Mouse (Mus musculus) forebrain, embryonic 12.5 days (tissue): ENCODE measurements around the gene Gpc5. TPM values are rescaled to one million over a fixed set of nuclear protein-coding genes. Genes with fewer than 3 reads are reported as not detected.

Source experiments
- ATAC-seq: fragments of 200-750 bp; cut with Nextera tagmentation; 2 replicates; pipeline ENCODE4 v1.8.0; 2017; ENCODE audit warnings: moderate TSS enrichment; ENCODE audit not compliant: low FRiP score
- H3K27ac ChIP-seq: fragments of 300-500 bp; sonication (generic); 2 replicates; pipeline ENCODE4 v1.5.1; 2016; ENCODE audit warnings: mild to moderate bottlenecking
- H3K27me3 ChIP-seq: fragments of 300-500 bp; sonication (generic); 2 replicates; pipeline ENCODE4 v1.6.1; 2016; ENCODE audit warnings: mild to moderate bottlenecking
- H3K36me3 ChIP-seq: fragments of 300-500 bp; sonication (generic); replicated peaks from 2 replicates; pipeline ENCODE4 v1.6.1; 2016; ENCODE audit warnings: mild to moderate bottlenecking
- H3K4me1 ChIP-seq: fragments of 300-500 bp; sonication (generic); 2 replicates; pipeline ENCODE4 v1.6.1; 2016
- H3K4me2 ChIP-seq: fragments of 300-500 bp; sonication (generic); 2 replicates; pipeline ENCODE4 v1.6.1; 2016; ENCODE audit warnings: mild to moderate bottlenecking, moderate library complexity
- H3K4me3 ChIP-seq: fragments of 300-500 bp; sonication (generic); replicated peaks from 2 replicates; pipeline ENCODE4 v1.5.1; 2016; ENCODE audit warnings: mild to moderate bottlenecking
- H3K9ac ChIP-seq: fragments of 300-500 bp; sonication (generic); 2 replicates; pipeline ENCODE4 v1.6.1; 2016; ENCODE audit warnings: mild to moderate bottlenecking
- H3K9me3 ChIP-seq: fragments of 300-500 bp; sonication (generic); 2 replicates; pipeline ENCODE4 v1.6.1; 2016
- WGBS: fragments of 180-500 bp; shearing (Covaris S2); methylation state at CpG from one replicate; pipeline ENCODE4 v1.1.7; 2016; 5-methylcytosine and 5-hydroxymethylcytosine counted together
- polyA plus RNA-seq: library from polyadenylated mRNA; unstranded; fragments of >200 nt; fragmentation: Nextera tagmentation; extraction: Ambion mirVana; gene quantifications from 2 replicates; pipeline ENCODE4 v1.2.1, GENCODE M21; 2016

Gpc5 gene
- polyA plus RNA-seq, 1 experiment from 2014 or later = 1.3 TPM

DNA sequence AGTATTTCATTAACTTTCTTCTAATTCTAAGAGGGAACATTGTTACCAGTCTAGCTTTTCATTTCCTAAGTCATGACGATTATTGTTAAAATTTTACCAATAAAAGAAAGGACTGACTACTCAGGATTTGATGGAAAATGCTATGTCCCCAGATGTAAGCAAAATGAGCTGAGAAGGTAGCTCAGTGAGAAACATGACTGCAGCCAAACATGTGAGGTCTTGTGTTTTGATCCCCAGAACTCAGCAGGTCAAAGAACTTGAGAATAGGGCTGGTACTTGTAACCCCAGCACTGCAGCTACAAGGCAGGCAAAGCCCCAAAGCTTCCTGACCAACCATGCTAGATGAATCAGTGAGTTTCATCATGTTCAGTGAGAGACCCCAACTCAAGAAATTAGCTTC lies 318.9 kb downstream of the Gpc5 start:
- no peak overlapping the region for H3K4me2 ChIP-seq
- H3K27me3 ChIP-seq = no peaks in the 10 kb centered on the region
- no peaks in the 10 kb centered on the region for H3K4me1 ChIP-seq
- no peak overlapping the region for H3K9ac ChIP-seq
- ATAC-seq = no peak
- no peaks in the 10 kb centered on the region for H3K9me3 ChIP-seq
- WGBS = 100% methylated on average over 1 of the region's 1 CpGs
- no peak overlapping the region for H3K4me3 ChIP-seq
- H3K36me3 ChIP-seq = no peaks in the 10 kb centered on the region
- H3K27ac ChIP-seq = no peak overlapping the region

GRCm38 (mm10) chr14:115411513-115412174 lies 319.6 kb downstream of the Gpc5 start:
- Histone ChIP-seq H3K36me3 (no peaks in the 10 kb centered on the region), H3K27me3 (no peaks in the 10 kb centered on the region), H3K9me3 (no peaks in the 10 kb centered on the region), H3K27ac (no peak overlapping the region), H3K9ac (no peak overlapping the region), H3K4me3 (no peak overlapping the region), H3K4me2 (no peak overlapping the region), H3K4me1 (no peaks in the 10 kb centered on the region)
- no peak for ATAC-seq
- 83% methylated on average over 6 of the region's 6 CpGs for WGBS

- Histone ChIP-seq H3K27ac (no peak overlapping the region), H3K9me3 (no peaks in the 10 kb centered on the region), H3K9ac (no peak overlapping the region), H3K4me3 (no peak overlapping the region), H3K27me3 (no peaks in the 10 kb centered on the region), H3K4me2 (no peak overlapping the region), H3K4me1 (no peaks in the 10 kb centered on the region), H3K36me3 (no peaks in the 10 kb centered on the region)
- no peak for ATAC-seq
- WGBS = 81% methylated on average over 3 of the region's 3 CpGs
Observed at GRCm38 (mm10) chr14:115412821-115413220, 320.8 kb downstream of the Gpc5 start.

GRCm38 (mm10) chr14:115413429-115413828 lies 321.4 kb downstream of the Gpc5 start:
- H3K27me3 ChIP-seq = no peaks in the 10 kb centered on the region
- H3K4me2 ChIP-seq = no peak overlapping the region
- ATAC-seq = peak; percentile 63
- H3K9me3 ChIP-seq = no peaks in the 10 kb centered on the region
- no peaks in the 10 kb centered on the region for H3K36me3 ChIP-seq
- no peak overlapping the region for H3K27ac ChIP-seq
- H3K4me3 ChIP-seq = no peak overlapping the region
- H3K9ac ChIP-seq = no peak overlapping the region
- no peaks in the 10 kb centered on the region for H3K4me1 ChIP-seq
- WGBS = 57% methylated on average over 1 of the region's 1 CpGs

- Histone ChIP-seq H3K36me3 (no peaks in the 10 kb centered on the region), H3K9me3 (no peaks in the 10 kb centered on the region), H3K9ac (no peak overlapping the region), H3K4me3 (no peak overlapping the region), H3K27ac (no peak overlapping the region), H3K4me1 (no peaks in the 10 kb centered on the region), H3K27me3 (no peaks in the 10 kb centered on the region), H3K4me2 (no peak overlapping the region)
- peak; percentile 42; the same call in 1 of the 2 replicates for ATAC-seq
- 66% methylated on average over 5 of the region's 5 CpGs for WGBS
Observed at GRCm38 (mm10) chr14:115414545-115414944, 322.5 kb downstream of the Gpc5 start.

GRCm38 (mm10) chr14:115431967-115432366 lies 340.0 kb downstream of the Gpc5 start:
- 76% methylated on average over 3 of the region's 3 CpGs for WGBS
- Histone ChIP-seq H3K4me2 (no peak overlapping the region), H3K27ac (no peak overlapping the region), H3K4me1 (no peaks in the 10 kb centered on the region), H3K27me3 (no peaks in the 10 kb centered on the region), H3K36me3 (no peaks in the 10 kb centered on the region), H3K4me3 (no peak overlapping the region), H3K9ac (no peak overlapping the region), H3K9me3 (no peaks in the 10 kb centered on the region)
- peak; percentile 33; the same call in 1 of the 2 replicates for ATAC-seq

DNA sequence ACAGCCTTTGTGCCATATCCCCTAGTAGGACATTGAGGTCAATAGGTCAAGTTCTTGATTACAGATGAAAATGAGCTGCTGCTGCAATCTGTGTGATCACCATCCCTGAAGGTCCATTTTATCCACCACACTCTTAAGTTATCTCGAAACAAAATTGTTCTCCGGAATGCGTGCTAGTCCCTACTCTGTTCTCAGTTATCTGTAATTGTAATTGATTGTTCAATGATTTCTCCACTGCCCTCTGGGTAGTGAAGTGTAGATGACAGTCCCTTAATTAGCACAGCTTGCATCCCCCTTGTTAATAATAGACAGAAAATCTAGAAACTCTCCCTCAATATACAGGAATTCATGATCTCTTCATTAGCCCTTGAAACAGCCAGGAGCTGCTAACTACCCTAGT lies 340.4 kb downstream of the Gpc5 start:
- Histone ChIP-seq H3K9ac (no peak overlapping the region), H3K4me2 (no peak overlapping the region), H3K36me3 (no peaks in the 10 kb centered on the region), H3K9me3 (no peaks in the 10 kb centered on the region), H3K4me3 (no peak overlapping the region), H3K27me3 (no peaks in the 10 kb centered on the region), H3K27ac (no peak overlapping the region), H3K4me1 (no peaks in the 10 kb centered on the region)
- ATAC-seq = peak; percentile 63
- 74% methylated on average over 3 of the region's 3 CpGs for WGBS

- H3K4me3 ChIP-seq = no peak overlapping the region
- 68% methylated on average over 2 of the region's 2 CpGs for WGBS
- H3K36me3 ChIP-seq = no peaks in the 10 kb centered on the region
- ATAC-seq = no peak
- no peak overlapping the region for H3K27ac ChIP-seq
- H3K4me2 ChIP-seq = no peak overlapping the region
- no peak overlapping the region for H3K9ac ChIP-seq
- H3K27me3 ChIP-seq = no peaks in the 10 kb centered on the region
- no peaks in the 10 kb centered on the region for H3K4me1 ChIP-seq
- no peaks in the 10 kb centered on the region for H3K9me3 ChIP-seq
Observed at GRCm38 (mm10) chr14:115436617-115437016, 344.6 kb downstream of the Gpc5 start.

- WGBS = 68% methylated on average over 10 of the region's 10 CpGs
- Histone ChIP-seq H3K9me3 (no peaks in the 10 kb centered on the region), H3K4me2 (no peak overlapping the region), H3K27me3 (no peaks in the 10 kb centered on the region), H3K27ac (no peak overlapping the region), H3K4me3 (no peak overlapping the region), H3K9ac (no peak overlapping the region), H3K4me1 (no peaks in the 10 kb centered on the region; the same call in 1 of the 2 replicates), H3K36me3 (no peaks in the 10 kb centered on the region)
- ATAC-seq = no peak
Observed at GRCm38 (mm10) chr14:115444789-115445770, 353.1 kb downstream of the Gpc5 start.

GRCm38 (mm10) chr14:115450938-115451337 lies 358.9 kb downstream of the Gpc5 start:
- no peaks in the 10 kb centered on the region for H3K36me3 ChIP-seq
- no peak for ATAC-seq

GRCm38 (mm10) chr14:115467960-115468359 lies 375.9 kb downstream of the Gpc5 start:
- Histone ChIP-seq H3K27me3 (no peaks in the 10 kb centered on the region), H3K36me3 (no peaks in the 10 kb centered on the region), H3K9ac (no peak overlapping the region), H3K4me3 (no peak overlapping the region), H3K4me1 (no peaks in the 10 kb centered on the region), H3K27ac (no peak overlapping the region), H3K9me3 (no peaks in the 10 kb centered on the region), H3K4me2 (no peak overlapping the region)
- 69% methylated on average over 5 of the region's 5 CpGs for WGBS
- ATAC-seq = no peak

More at GRCm38 (mm10) chr14:115450938-115451337, 358.9 kb downstream of the Gpc5 start:
- H3K9ac ChIP-seq = no peak overlapping the region
- H3K27ac ChIP-seq = no peak overlapping the region
- no peak overlapping the region for H3K4me3 ChIP-seq
- 69% methylated on average over 2 of the region's 2 CpGs for WGBS
- H3K27me3 ChIP-seq = no peaks in the 10 kb centered on the region
- no peak overlapping the region for H3K4me2 ChIP-seq
- no peaks in the 10 kb centered on the region for H3K9me3 ChIP-seq
- no peaks in the 10 kb centered on the region for H3K4me1 ChIP-seq

DNA sequence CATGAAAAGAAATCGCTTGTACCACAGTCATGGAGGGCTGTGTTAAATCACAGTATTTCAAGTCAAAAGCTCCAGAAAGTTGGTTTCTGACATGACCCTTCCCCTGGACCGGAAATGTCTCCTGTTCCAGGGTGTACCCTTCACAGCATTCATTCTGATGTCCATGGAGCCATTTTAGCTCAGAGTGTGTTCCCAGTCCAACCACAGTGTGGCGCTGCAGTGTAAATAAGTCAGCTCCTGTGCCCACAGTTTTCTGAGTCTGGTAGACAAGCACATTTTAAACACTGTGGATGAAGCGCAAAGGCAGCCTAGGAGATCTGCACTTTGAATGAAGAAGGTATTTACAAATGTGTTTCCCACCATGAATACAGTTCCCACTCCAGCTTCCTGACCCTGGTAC lies 383.2 kb downstream of the Gpc5 start:
- Histone ChIP-seq H3K4me1 (no peaks in the 10 kb centered on the region), H3K9me3 (no peaks in the 10 kb centered on the region), H3K27me3 (no peaks in the 10 kb centered on the region), H3K36me3 (no peaks in the 10 kb centered on the region), H3K27ac (no peak overlapping the region), H3K4me3 (no peak overlapping the region), H3K9ac (no peak overlapping the region), H3K4me2 (no peak overlapping the region)
- ATAC-seq = peak; percentile 75
- 53% methylated on average over 4 of the region's 4 CpGs for WGBS
